Mouse (Mus musculus) erythroblast, embryonic 14.5 days (primary cell): Measurements from ENCODE around the gene F830045P16Rik.

ENCODE experiments used
- GATA1 ChIP-seq: IDR thresholded peaks from 2 replicates; pipeline ENCODE4 v1.6.1; 2012; ENCODE audit warnings: low read length, inconsistent platforms, mixed read lengths
- TAL1 ChIP-seq: IDR thresholded peaks from 3 replicates; pipeline ENCODE4 v1.6.1; 2012; ENCODE audit warnings: low read length, inconsistent platforms, mixed read lengths

DNA sequence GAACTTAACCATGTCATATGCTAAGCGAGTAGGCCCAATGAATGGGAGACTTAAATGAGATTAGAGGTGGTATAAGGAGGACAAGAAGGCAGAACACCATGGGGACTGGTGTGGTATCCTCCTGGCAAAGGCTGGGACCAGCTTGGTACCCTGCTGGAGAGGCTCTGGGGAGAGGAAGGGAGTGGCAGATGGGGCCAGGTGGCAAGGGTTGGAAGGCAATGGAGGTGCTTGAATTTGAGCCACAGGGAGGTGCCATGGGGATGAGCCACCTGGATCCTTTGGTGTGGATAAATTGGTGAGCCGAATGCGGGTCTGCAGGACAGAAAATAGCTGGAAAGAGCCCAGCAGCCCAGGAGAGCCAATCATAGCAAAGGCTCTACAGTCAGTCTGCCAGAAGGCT, 8.5 kb upstream of the F830045P16Rik start:
- TF ChIP-seq TAL1 (no peak), GATA1 (no peak)
